Mouse (Mus musculus): ENCODE results near the gene Dhx36. TPM values are rescaled to one million over a fixed set of nuclear protein-coding genes. Genes with fewer than 3 reads are reported as not detected.

Gene Dhx36
- total RNA-seq (2014; rRNA removed), result 47.4 and 47.9 TPM in 2 replicates
- polyA plus RNA-seq (2015; fragmentation: Nextera tagmentation; extraction: Ambion mirVana), result 29.5 and 32.5 TPM in 2 replicates

DNA sequence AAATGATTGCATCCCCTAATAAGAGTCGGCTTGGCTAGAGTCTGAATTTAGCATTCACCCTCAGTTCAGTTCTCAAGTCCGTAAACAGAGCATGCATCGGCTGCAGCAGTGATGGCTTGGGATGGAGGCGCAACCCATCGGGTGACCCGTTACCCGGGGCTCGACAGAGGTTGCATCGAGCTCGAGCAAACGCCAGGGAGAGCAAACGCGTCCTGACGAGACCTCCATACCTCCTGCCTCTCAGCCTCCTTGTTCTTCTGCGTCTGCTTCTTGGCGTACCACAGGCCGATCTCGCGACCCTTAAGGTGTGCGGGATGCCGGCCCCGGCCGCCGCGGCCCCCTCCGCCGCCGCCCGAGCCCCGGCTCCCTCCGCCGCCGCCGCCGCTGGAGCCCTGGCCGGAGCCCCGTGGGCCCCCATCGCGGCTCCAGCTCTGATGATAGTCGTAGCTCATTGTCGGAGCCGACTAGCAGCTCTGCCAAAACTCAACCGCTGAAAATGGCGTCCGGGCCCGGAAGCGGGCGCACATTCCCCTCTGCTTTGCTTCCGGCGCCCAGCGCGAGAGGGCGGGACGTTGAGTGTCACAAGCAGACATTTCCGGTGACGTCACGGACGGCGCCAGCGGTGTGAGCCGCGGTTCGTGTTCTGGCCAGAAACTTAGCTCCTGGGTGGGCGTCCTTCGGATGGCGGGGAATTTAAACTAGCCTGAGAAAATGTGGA, at the start of gene Dhx36:
TSS of gene Dhx36 (minus strand) at position 517 of the 718 bp plus-strand sequence.
- Histone ChIP-seq H3K27me3 (ENCODE audit: insufficient read depth, low read length) (no peaks in the 10 kb centered on the region), H3K9ac (replicated peaks; ENCODE audit: low read length) (peak within 1 kb of the TSS; percentile 93), H3K27ac (peak within 1 kb of the TSS; percentile 97), H3K4me2 (ENCODE audit: low read depth, low read length) (peak within 1 kb of the TSS; percentile 74), H3K4me3 (ENCODE audit: low read length) (peak within 1 kb of the TSS; percentile 88), H3K4me1 (ENCODE audit: insufficient read depth, low read length) (peaks cover 6% of the 10 kb centered on the region), H3K9me3 (ENCODE audit: low read length) (no peaks in the 10 kb centered on the region), H3K36me3 (ENCODE audit: insufficient read depth, low read length) (no peaks in the 10 kb centered on the region)
- TF ChIP-seq CTCF (IDR thresholded peaks at IDR 0.05; ENCODE audit: low read depth), result peak; percentile 32
- WGBS, result under 1% methylated on average over 66 of the region's 66 CpGs
- ATAC-seq (peak; percentile 99), DNase-seq (ENCODE audit: low spot score) (peak; percentile 100)

DNA sequence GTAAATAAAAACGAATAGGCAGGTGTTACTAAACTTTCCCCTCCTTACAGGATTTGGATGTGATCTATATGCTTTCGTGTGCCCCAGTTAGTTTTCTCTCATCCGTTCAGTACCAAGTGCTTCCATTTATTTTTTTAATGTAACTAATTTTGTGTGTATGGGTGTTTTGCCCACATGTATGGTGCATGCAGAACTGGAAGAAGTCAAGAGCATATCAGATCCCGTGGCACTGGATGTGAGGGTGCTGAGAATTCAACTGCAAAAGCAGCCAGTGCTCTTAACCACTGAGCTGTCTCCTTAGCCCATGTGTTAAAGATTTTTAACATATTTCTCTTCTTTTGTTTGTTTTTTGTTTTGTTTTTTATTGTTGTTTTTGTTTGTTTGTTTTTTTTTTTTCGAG, 20.8 kb upstream of the Dhx36 start:
- DNase-seq (ENCODE audit: low spot score) (no peak), ATAC-seq (no peak)
- Histone ChIP-seq H3K4me2 (ENCODE audit: low read depth, low read length) (0 out of 2 replicates have a peak overlapping the region, but pooled peaks have one; percentile 27), H3K27me3 (ENCODE audit: insufficient read depth, low read length) (no peaks in the 10 kb centered on the region), H3K27ac (no peak overlapping the region), H3K36me3 (ENCODE audit: insufficient read depth, low read length) (no peaks in the 10 kb centered on the region), H3K4me3 (ENCODE audit: low read length) (no peak overlapping the region), H3K4me1 (ENCODE audit: insufficient read depth, low read length) (no peaks in the 10 kb centered on the region), H3K9ac (replicated peaks; ENCODE audit: low read length) (no peak overlapping the region), H3K9me3 (ENCODE audit: low read length) (no peaks in the 10 kb centered on the region)
- TF ChIP-seq CTCF (IDR thresholded peaks at IDR 0.05; ENCODE audit: low read depth), result no peak
- 71% methylated on average over 5 of the region's 5 CpGs for WGBS

DNA sequence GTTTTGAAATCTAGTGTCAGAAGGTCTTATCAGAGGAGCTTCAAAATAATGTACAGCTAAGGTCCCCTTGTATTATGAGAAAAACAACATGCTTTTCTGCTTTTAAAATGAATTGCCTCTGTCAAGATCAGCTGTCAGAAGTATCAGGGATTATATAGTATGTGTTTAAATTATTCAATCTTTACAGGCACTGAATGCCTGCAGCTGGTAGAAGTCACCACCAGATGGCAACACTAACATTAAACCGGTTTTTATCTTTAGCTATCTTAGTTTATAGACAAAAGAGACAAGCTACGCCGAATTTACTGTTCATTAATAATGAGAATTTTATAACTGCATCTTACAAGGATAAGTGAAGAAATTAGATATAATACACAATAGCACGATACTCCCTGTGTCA, 20.4 kb upstream of the Dhx36 start:
- H3K9me3 ChIP-seq (ENCODE audit: low read length), result no peaks in the 10 kb centered on the region
- DNase-seq (ENCODE audit: low spot score) (peak; percentile 78), ATAC-seq (peak; percentile 61; the same call in 1 of the 2 replicates)
- H3K36me3 ChIP-seq (ENCODE audit: insufficient read depth, low read length), result no peaks in the 10 kb centered on the region
- H3K4me1 ChIP-seq (ENCODE audit: insufficient read depth, low read length), result no peaks in the 10 kb centered on the region
- H3K27ac ChIP-seq, result no peak overlapping the region
- 28% methylated on average over 4 of the region's 4 CpGs for WGBS
- no peak overlapping the region for H3K9ac ChIP-seq (replicated peaks; ENCODE audit: low read length)
- H3K4me3 ChIP-seq (ENCODE audit: low read length), result no peak overlapping the region
- TF ChIP-seq CTCF (IDR thresholded peaks at IDR 0.05; ENCODE audit: low read depth), result peak; percentile 71
- 0 out of 2 replicates have a peak overlapping the region, but pooled peaks have one; percentile 27 for H3K4me2 ChIP-seq (ENCODE audit: low read depth, low read length)
- H3K27me3 ChIP-seq (ENCODE audit: insufficient read depth, low read length), result no peaks in the 10 kb centered on the region

- no peaks in the 10 kb centered on the region for H3K27me3 ChIP-seq (ENCODE audit: insufficient read depth, low read length)
- no peaks in the 10 kb centered on the region for H3K36me3 ChIP-seq (ENCODE audit: insufficient read depth, low read length)
- ATAC-seq (no peak; the same call in 1 of the 2 replicates), DNase-seq (ENCODE audit: low spot score) (no peak)
- no peak for TF ChIP-seq CTCF (IDR thresholded peaks at IDR 0.05; ENCODE audit: low read depth)
- no peak overlapping the region for H3K27ac ChIP-seq
- no peak overlapping the region for H3K9ac ChIP-seq (replicated peaks; ENCODE audit: low read length)
- H3K4me1 ChIP-seq (ENCODE audit: insufficient read depth, low read length), result peaks cover 6% of the 10 kb centered on the region
- H3K4me2 ChIP-seq (ENCODE audit: low read depth, low read length), result peak overlapping the region; percentile 74
- 38% methylated on average over 5 of the region's 5 CpGs for WGBS
- H3K4me3 ChIP-seq (ENCODE audit: low read length), result peak overlapping the region; percentile 88
- H3K9me3 ChIP-seq (ENCODE audit: low read length), result no peaks in the 10 kb centered on the region
Observed at GRCm38 (mm10) chr3:62507206-62507647, 423 bp upstream of the Dhx36 start.

- no peaks in the 10 kb centered on the region for H3K27me3 ChIP-seq (ENCODE audit: insufficient read depth, low read length)
- H3K4me1 ChIP-seq (ENCODE audit: insufficient read depth, low read length), result peaks cover 6% of the 10 kb centered on the region
- H3K4me3 ChIP-seq (ENCODE audit: low read length), result peak overlapping the region; percentile 88
- peak overlapping the region; percentile 74 for H3K4me2 ChIP-seq (ENCODE audit: low read depth, low read length)
- 75% methylated on average over 5 of the region's 5 CpGs for WGBS
- no peaks in the 10 kb centered on the region for H3K9me3 ChIP-seq (ENCODE audit: low read length)
- H3K27ac ChIP-seq, result no peak overlapping the region
- DNase-seq (ENCODE audit: low spot score) (no peak), ATAC-seq (no peak)
- H3K9ac ChIP-seq (replicated peaks; ENCODE audit: low read length), result no peak overlapping the region; the same call in 1 of the 2 replicates
- peaks cover 9% of the 10 kb centered on the region; the same call in 1 of the 2 replicates for H3K36me3 ChIP-seq (ENCODE audit: insufficient read depth, low read length)
- TF ChIP-seq CTCF (IDR thresholded peaks at IDR 0.05; ENCODE audit: low read depth), result no peak
Observed at GRCm38 (mm10) chr3:62505166-62505900, 1.5 kb downstream of the Dhx36 start.

DNA sequence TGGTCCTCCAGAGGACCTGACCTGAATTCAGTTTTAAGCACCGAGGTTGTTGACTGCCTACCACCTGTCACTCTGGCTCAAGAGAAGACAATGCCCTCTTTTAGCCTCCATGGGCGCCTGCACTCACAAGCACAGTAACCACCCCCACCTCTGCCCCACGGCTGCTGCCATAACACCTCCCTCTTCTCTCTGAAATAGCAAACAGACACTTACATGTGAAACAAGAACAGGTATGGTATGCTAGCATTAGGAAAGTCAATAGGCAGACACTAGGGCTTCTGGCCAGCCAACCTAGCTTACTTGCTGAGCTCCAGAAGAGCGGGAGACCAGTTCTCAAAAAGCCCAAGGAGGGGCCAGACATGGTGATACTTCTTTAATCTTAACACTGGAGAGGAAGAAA, 7.5 kb downstream of the Dhx36 start:
- peaks cover 28% of the 10 kb centered on the region for H3K36me3 ChIP-seq (ENCODE audit: insufficient read depth, low read length)
- no peaks in the 10 kb centered on the region for H3K27me3 ChIP-seq (ENCODE audit: insufficient read depth, low read length)
- DNase-seq (ENCODE audit: low spot score) (no peak), ATAC-seq (no peak)
- H3K27ac ChIP-seq, result no peak overlapping the region
- TF ChIP-seq CTCF (IDR thresholded peaks at IDR 0.05; ENCODE audit: low read depth), result no peak
- no peaks in the 10 kb centered on the region for H3K9me3 ChIP-seq (ENCODE audit: low read length)
- H3K4me1 ChIP-seq (ENCODE audit: insufficient read depth, low read length), result no peaks in the 10 kb centered on the region
- H3K9ac ChIP-seq (replicated peaks; ENCODE audit: low read length), result no peak overlapping the region
- WGBS, result 69% methylated on average over 4 of the region's 4 CpGs
- H3K4me2 ChIP-seq (ENCODE audit: low read depth, low read length), result no peak overlapping the region
- H3K4me3 ChIP-seq (ENCODE audit: low read length), result no peak overlapping the region

Data from hindbrain, postnatal 0 days (tissue).